Mouse (Mus musculus) central nervous system, embryonic 18 days (tissue): ENCODE measurements around the gene Tmpo. TPM values are rescaled to one million over a fixed set of nuclear protein-coding genes. Genes with fewer than 3 reads are reported as not detected.

ENCODE experiments used
- polyA plus RNA-seq: library from polyadenylated mRNA; depleted of rRNA; stranded (reverse); fragments of >200 nt; gene quantifications from 2 replicates; pipeline ENCODE4 v1.2.3, GENCODE M21; 2012; rRNA removed

Gene Tmpo
- polyA plus RNA-seq, result 132 and 134 TPM in 2 replicates

DNA sequence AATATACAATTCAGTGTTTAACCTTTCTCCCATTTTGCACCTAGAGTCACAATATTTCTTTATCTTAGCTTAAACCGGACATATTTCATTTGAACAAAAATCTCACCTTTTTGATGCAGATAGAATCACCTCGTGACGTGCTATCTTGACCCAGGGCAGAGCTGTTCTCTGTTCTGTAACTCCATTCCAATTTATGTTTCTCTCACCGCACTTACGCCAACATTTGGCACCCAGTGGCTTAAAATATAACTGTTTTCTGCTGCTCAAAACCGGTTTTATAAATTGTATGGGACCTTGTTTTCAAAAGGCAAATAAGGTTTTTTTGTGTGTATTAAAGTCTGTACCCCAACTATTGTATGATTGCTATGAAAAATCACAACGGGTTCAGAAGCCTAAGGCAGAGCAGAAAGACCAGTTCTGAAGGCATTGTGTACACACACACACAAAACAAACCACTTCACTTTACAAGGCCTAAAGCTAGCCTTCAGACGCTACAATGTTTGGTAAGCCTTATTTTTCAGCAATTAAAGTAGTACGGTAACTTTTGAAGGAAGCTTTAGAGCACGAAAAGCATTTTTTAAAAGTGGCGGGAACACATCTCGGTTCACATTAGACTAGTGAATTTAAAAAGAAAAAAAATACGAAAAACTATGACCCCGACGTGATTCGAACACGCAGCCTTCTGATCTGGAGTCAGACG is at the start of gene Tmpo:
Gene Tmpo, minus strand, starts transcription at position 555 of the 700 bp plus-strand sequence.

DNA sequence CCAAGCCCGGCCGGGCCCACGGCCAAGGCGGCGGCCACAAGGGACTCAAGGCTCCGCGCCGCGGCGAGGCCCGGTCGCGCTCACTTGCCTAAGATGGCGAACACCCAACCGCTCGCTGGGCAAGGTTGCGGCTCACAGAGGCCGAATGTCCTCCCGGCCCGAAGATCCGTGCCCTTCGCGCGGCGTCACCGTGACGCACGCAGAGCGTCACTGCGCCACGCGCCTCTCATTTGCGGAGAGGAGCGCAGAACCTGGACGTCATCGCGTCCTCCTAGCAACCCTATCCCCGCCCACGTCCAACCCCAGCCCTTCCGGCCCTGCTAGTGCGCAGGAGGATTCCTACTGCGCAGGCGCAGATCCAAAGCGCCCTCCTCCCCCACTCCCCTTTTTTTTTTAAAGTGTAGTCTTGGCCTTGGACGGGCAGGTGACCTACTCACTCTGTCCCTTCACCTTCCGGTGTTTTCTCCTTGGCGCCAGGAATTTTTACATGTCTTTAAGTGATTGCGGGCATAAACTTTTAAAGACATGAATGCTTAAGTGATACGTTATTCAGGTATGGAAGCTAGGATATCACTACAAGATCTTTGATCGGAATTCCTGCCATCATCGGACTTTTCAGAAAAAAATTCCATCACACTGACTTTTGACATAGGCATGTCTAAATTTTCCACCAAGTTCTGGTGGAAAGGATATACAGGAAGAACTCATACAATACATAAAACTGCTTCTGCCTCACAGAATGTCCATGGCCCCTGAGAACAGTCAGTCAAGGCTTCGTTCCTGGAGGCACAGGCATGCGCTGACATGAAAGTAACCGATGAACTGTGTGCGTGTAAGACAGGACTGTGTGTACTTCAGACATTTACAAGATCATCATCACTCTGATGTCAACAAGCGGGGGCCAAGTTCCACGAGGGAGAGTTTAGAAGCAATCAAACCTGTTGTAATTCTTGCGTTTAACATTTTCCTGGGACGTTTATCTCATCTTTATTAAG is 57.0 kb downstream of the Tmpo start, which contains the start of gene Slc25a3:
Gene Slc25a3, minus strand, starts transcription at position 232 of the 995 bp plus-strand sequence.

Other genes with a start within 250 kb of the Tmpo start
- gene Apaf1, start 98.5 kb downstream of the Tmpo start, polyA plus RNA-seq, result 30.3 and 30.9 TPM in 2 replicates
- 10.7 and 11.3 TPM in 2 replicates for gene Ikbip, start 98.4 kb downstream of the Tmpo start, polyA plus RNA-seq
- gene Slc25a3, start 57.3 kb downstream of the Tmpo start, polyA plus RNA-seq, result 442 and 448 TPM in 2 replicates